Mouse (Mus musculus) hematopoietic stem cell, adult 5-6 weeks (primary cell): ENCODE data around the gene Unc5cl. TPM values are rescaled to one million over a fixed set of nuclear protein-coding genes. Genes with fewer than 3 reads are reported as not detected.

Source experiments
- ATAC-seq, 2 experiments: fragments of 125-278 bp in 1 of 2; replicated peaks in 1 of 2; 2 replicates each; pipeline ENCODE4 v1.8.0; 2016 to 2017; ENCODE audit warnings: inconsistent platforms in 2 of 2, mild to moderate bottlenecking in 2 of 2, moderate number of reproducible peaks in 2 of 2, low read depth in 1 of 2, moderate TSS enrichment in 1 of 2; ENCODE audit not compliant: low FRiP score in 2 of 2, poor library complexity in 2 of 2, severe bottlenecking in 2 of 2, insufficient read depth in 1 of 2, low TSS enrichment in 1 of 2
- total RNA-seq: library from RNA; stranded (forward); fragments of 172-1452, 232-1000 nt; gene quantifications from 2 replicates; pipeline ENCODE4 v1.2.3, GENCODE M21; 2017

The Unc5cl gene
- total RNA-seq, 1 experiment from 2014 or later: 4.5 TPM

DNA sequence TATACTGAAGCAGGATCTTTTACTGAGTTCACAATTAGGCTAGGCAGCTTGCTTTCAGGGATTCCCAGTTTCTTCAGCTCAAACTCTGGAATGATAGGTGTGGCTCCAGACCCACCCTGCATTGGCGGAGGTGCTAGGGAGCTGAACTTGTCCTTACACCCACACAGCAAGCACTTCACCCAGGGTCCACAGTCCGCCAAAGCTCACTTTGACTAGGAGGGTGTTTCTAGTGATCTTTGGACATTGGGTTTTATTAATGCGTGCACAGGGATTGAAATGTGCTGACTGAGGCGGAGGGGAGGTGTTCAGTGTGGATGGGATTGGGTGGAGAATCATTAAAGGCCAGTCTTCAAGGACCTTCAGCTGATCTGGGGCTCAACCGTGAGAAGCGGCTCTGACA is 93.0 kb downstream of the Unc5cl start:
- no peak; a peak in 1 of 4 replicates for ATAC-seq

DNA sequence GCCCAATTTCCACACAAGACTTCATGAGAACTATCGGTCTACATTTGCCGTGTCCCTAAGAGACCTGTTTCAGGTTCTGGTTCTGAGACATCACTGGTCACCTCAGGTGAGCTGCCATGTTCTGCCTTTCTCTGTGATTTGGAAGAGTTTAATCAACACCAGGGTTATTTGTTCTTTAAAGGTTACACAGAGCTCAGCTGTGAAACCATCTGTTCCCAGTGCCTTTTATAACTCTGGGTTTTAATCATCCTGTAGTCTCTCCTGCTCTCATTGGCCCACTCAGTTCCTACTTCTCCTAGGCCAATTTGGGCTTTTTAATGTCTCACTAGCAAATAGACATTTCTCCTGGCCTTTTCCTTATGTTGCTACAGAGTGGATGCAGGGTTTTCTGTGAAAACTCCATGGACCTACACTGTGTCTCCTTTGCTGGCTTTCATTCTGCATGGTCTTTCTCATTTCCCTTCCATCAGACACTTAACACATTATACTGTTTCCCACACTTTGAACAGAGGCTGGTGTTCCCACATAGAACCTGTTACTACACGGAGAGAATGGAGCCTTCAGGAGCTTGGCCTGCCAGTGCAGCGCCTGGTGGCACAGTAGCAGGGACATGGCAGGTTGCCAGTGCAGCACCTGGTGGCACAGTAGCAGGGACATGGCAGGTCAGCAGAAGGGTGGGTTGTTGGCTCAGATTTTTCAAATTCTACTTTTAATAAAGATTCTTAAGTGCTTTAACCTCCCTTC is 97.3 kb downstream of the Unc5cl start:
- no peak for ATAC-seq

DNA sequence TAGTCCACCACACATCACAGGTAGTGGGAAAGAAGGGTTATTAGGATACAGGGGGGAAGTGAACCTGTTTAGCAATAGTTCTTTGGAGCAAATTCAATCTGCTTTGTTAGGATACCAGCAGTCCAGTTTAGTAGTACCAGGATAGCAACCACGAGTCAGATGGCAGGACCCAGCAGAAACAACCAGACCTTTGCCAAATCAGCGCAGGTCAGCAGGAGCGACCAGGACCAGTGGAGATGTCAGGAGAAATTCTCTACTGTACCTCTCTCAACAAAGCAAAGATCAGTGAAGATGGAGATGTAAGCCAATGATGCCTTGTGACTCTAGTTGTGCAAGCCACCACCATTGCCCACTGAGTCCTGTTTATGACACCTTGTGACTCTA is 97.8 kb downstream of the Unc5cl start:
- ATAC-seq: no peak

DNA sequence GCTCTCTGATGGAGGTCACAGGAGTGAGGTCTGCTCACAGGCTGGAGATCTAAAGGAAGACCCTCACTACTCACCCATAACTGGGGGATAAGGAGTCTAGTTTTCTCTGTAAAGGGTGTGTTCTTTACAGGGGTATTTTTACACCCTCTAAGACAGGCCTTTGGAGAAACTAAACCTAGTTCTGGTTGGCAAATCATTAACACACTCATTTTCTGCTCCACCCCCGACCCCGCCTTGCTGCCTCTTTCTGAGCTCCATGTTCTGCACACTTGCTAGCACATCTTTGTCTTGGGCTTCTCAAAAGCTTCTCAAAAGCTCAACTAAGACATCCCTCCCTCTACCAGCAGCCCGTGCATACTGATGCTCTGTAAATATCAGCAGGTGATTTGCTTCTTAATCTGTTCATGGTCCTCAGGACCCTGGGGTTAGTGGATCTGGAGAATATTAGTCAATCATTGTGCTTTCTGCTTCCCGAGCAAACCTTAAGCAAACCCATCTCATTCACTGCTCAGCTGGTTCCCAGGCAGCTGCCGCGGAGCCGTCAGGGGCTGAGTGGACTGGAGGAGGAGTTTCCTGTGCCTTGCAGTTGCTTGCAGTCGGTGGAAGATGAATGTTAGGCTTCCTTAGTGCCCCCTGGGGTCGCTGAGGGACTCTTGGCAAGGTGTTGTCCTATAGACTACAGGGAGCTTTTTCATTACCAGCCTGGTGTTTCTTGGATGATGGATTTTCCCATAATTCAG is 101.7 kb downstream of the Unc5cl start:
- ATAC-seq: no peak

DNA sequence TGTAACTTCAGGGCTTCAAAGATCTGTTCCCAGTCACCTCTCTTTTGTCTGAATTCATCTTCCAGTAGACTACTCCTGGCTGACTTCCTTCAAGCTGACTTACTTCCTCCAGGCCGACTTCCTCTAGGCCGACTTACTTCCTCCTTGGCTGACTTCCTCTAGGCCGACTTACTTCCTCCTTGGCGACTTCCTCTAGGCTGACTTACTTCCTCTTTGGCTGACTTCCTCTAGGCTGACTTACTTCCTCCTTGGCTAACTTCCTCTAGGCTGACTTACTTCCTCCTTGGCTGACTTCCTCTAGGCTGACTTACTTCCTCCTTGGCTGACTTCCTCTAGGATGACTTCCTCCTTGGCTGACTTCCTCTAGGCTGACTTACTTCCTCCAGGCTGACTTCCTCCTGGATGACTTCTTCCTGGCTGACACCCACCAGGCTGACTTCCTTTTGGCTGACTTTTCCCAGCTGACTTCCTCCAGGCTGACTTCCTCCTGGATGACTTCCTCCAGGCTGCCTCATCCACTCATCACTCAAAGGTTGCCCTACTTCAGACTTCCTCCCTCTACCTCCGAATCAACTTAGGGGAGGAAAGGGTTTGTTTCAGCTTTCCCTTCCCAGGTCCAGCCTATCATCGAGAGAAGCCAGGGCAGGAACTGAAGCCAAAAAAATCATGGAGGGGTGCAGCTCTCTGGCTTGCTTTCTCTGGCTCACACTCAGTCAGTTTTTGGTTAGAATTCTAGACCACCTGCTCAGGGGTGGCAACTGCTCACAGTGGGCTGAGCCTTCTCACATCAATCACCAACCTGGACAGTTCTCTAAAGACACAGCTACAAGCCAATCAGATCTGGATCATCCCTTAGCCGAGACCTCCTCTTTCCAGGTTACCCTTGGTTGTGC is 103.4 kb downstream of the Unc5cl start:
- ATAC-seq: peak; percentile 17 to 56; a peak in 1 of 4 replicates

DNA sequence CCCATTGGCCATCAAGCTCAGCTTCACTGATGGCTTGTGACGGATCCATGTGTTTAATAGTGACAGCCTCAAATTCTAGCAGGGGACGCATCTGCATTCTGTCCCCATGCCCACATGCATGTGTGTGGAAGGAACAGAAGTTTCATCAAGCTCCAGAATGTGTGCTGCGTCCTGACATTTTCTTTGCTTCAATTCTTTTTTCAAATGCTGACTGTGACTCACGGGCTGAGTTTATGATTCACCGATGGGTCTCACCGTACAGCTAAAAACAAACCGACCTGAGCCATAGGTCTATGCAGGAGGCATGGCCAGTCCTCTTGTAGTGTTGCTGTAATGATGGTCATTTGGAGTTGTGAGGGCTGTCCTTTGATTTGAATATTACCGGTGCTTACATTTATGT is 110.2 kb downstream of the Unc5cl start:
- no peak for ATAC-seq

DNA sequence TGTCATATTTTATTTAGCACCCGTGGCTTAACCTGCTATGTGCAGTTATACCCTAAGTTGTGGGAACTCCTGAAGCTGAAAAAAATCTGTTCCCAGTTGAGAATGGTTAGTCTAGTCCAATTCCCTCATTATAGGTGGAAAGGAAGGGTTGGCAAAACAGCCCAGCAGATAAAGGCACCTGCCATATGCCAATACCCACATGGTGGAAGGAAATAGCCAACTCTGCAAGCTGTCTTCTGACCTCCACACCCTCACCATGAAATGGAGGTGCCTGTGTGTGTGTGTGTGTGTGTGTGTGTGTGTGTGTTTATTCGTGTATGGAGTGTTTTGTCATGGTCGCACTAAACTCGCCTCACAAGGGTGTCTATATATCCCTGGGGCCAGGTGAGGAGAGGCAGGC is 115.0 kb downstream of the Unc5cl start:
- no peak for ATAC-seq

DNA sequence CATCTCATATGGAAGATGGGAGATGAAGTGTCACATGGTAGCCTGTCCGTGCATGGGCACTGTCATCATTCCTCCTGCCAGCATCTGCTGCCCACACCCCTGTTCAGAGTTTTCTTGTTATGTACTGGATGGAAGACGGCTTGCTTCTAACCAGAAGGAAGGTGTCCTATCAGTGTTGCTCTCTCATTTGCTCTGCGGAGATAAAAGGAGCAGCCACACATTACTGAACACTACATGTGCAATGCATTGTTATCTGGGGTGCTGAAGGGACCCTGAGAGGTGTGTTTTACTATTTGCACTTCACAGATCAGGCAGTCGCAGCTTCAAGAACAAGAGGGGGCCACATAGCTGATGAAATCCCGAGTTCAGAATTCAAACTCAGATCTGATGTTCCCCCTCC is 126.5 kb downstream of the Unc5cl start:
- no peak for ATAC-seq

DNA sequence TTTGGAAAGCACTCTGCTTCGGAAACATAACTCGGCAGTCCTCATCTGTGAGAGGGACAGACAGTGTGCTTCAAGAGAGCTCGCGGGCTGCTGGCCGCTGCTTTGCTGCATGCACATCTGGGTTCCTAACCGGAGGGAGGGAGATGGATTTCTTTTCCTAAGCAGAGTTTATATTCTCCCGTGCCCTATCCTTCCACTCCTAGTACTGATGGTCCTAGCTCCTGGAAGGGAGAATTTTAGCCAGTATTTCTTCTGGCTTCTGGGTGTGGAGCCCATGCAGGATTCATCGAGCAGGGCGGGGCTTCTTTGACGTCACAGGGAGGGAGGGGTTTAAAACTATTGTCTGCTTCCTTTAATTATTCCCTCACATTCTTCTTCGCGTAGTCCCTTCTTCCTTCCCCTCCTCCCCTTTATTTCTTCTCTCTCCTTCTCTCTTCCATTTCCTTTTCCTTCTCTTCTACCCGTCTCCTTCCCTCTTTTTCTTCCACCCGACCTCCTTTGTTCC is 127.8 kb downstream of the Unc5cl start:
- ATAC-seq: no peak

DNA sequence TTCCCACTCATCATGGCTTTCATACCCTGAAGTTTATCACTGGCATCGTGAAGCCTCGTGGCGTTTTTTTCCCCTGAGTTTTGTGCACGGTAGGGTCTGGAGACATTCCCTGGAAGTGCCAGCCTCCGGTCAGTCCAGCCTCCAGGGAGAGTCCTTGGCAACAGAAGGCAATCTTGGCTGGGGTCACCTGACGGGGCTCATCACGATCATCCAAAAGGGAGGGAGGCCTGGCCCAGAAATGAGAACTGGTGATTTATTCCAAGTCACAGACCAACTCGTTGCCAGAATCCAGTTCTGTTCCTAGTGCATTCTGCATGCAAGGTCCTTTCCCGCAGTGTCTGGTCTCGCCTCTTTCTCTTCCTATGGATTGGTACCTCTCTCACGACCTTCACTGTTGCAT is 128.7 kb downstream of the Unc5cl start:
- ATAC-seq: no peak

DNA sequence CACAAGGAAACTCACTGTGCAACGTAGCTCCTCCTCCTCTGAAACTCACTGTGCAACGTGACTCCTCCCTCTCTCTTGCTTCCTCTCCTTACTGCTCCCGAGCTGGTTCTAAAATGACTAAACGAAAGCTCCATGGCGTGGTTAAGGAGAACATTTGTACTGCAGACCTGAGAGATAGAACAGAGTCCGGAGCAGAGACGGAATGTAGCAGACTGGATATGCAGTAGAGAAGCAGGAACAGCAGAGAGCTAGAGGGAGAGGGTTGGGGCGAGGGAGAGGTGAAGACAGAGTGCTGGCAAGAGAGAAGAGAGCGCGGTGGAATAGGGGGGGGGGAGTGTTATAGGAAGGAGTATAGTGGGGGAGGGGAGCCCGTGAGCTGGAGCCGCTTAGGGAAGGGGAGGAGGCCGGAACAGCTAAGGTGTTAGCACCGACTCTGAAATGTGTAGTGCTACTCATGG is 131.2 kb downstream of the Unc5cl start:
- ATAC-seq: peak; percentile 91 to 92

DNA sequence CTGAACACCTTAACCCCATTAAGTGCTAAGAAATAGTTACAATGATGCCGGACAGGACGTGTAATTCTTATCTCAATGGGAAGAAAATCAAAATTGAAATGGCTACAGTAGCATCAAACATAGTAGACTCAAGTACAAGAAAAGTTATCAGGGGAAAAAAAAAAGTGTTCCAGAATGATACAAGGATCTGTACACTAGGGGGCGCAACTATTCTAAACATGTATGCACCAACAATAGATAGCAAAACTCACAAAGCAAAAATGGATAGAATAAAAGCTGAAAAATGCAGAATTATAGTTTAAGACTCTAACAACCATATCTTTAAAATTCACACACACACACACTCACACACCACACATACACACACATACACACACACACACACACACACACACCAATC is 134.0 kb downstream of the Unc5cl start:
- ATAC-seq: no peak

Other genes starting within 250 kb of the Unc5cl start
- 7.4 and 13.9 TPM in 2 replicates for gene Trem1, start 222.1 kb upstream of the Unc5cl start, total RNA-seq
- 7.2 and 34.1 TPM in 2 replicates for gene Trem3, start 207.1 kb upstream of the Unc5cl start, total RNA-seq
- gene Treml4, start 190.6 kb upstream of the Unc5cl start, total RNA-seq: 0.56 TPM in 1 of 2 replicates, not detected in the other
- 102 TPM in 2 replicates for gene Treml2, start 155.4 kb upstream of the Unc5cl start, total RNA-seq
- gene B430306N03Rik, start 138.8 kb upstream of the Unc5cl start, total RNA-seq: 4.2 and 4.9 TPM in 2 replicates
- not detected in 2 replicates for gene Trem2, start 108.5 kb upstream of the Unc5cl start, total RNA-seq
- gene Treml1, start 95.0 kb upstream of the Unc5cl start, total RNA-seq: 0.63 and 2.7 TPM in 2 replicates
- gene Nfya, start 45.0 kb upstream of the Unc5cl start, total RNA-seq: 47.1 and 83.8 TPM in 2 replicates
- gene Oard1, start 44.9 kb upstream of the Unc5cl start, total RNA-seq: 60.4 and 65.4 TPM in 2 replicates
- not detected in 2 replicates for gene Apobec2, start 22.0 kb upstream of the Unc5cl start, total RNA-seq
- 1.2 and 10.7 TPM in 2 replicates for gene Tspo2, start 3.4 kb upstream of the Unc5cl start, total RNA-seq